Mouse (Mus musculus): Measurements from ENCODE around the gene Dnajc7.

DNA sequence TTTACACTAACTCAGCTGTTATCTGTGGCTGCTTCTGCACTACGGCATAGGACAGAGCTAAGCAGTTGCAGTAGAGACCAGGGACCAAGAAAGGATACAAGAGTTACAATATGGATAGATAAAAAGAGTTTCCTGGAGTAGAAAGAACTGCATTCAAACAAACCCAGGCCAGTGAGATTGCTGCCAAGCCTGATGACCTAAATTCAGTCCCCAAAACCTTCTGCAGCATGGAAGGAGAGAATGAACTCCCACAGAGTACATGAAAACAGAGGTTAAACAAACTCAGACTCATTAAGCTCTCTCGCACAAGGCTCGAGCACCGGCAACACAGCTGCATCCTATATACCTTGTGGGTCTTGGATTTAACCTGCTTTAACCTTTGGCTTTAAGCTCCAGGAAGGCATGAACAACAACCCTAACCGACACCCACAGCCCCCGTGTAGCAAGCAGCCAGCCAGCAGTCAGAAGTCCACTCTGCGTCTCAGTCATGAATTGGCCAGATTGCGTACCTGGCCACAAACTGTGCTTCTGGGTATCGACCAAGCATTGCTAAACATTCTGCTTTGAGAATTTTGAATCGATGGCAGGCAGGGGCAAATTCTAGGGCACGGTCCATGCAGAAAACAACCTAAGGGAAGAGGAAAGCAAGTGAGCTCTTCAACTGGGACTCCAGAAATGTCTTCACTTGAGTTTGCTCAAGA, 27.5 kb downstream of the Dnajc7 start:
- no peak for TF ChIP-seq POLR2A (IDR thresholded peaks at IDR 0.05; ENCODE audit: insufficient read length, low read depth)
- TF ChIP-seq USF1 (IDR thresholded peaks at IDR 0.05; ENCODE audit: low read depth), result no peak
- no peak for TF ChIP-seq TCF12 (IDR thresholded peaks at IDR 0.05; ENCODE audit: insufficient read depth, poor library complexity, severe bottlenecking)
- no peak for TF ChIP-seq MAX (IDR thresholded peaks at IDR 0.05; ENCODE audit: low read depth)
- no peak for TF ChIP-seq E2F4 (IDR thresholded peaks at IDR 0.05; ENCODE audit: insufficient read depth)
- TF ChIP-seq POLR2AphosphoS2 (IDR thresholded peaks at IDR 0.05; ENCODE audit: insufficient read length, low read depth), result no peak
- no peak for TF ChIP-seq REST (IDR thresholded peaks at IDR 0.05; ENCODE audit: insufficient read depth, insufficient read length)
- TF ChIP-seq CEBPB (IDR thresholded peaks at IDR 0.05; ENCODE audit: insufficient read depth, poor library complexity, severe bottlenecking), result no peak
- TF ChIP-seq MYOG (IDR thresholded peaks at IDR 0.05; ENCODE audit: control insufficient read depth in 1 of 3, insufficient read depth in 1 of 3, insufficient read length in 2 of 3, low read depth in 2 of 3), result no peak
- no peak for TF ChIP-seq MYOD1 (IDR thresholded peaks at IDR 0.05; ENCODE audit: control insufficient read depth in 1 of 3, insufficient read length in 2 of 3, low read depth in 2 of 3)
